Mouse (Mus musculus): ENCODE data around the gene Sfxn2.

GRCm38 (mm10) chr19:46542750-46543149 lies 30.4 kb upstream of the Sfxn2 start:
- TF ChIP-seq CTCF (IDR thresholded peaks at IDR 0.05; ENCODE audit: low read depth) (no peak), EP300 (IDR thresholded peaks at IDR 0.05; ENCODE audit: low read depth) (no peak)

All from heart, postnatal 0 days (tissue).